Mouse (Mus musculus): ENCODE data around the gene Pef1.

DNA sequence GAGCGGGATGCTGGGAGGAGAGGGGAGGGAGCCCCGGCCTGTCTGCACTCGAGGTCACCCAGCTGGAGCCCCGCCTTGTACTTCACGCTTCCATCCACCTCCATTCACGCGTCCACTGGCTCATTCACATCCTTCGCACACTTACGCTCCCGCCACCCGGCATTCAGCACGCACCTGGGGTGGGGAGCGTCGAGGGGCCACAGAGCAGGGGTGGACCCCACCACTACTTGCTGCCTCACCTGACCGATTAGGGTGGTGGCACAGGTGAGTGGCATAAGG lies 36.8 kb downstream of the Pef1 start, which contains the start of gene Hcrtr1:
- TF ChIP-seq CTCF (IDR thresholded peaks at IDR 0.05; ENCODE audit: control insufficient read depth, insufficient read depth, insufficient replicate concordance, low read depth, low read length), result no peak
- no peak for TF ChIP-seq POLR2A (IDR thresholded peaks at IDR 0.05; ENCODE audit: control insufficient read depth, low read depth, low read length)

Measured in testis, adult 2 months (tissue).